Mouse (Mus musculus): Measurements from ENCODE around the gene Dzank1. TPM values are rescaled to one million over a fixed set of nuclear protein-coding genes. Genes with fewer than 3 reads are reported as not detected.

The Dzank1 gene
- polyA plus RNA-seq, 2 experiments = 1.6 to 1.7 TPM

DNA sequence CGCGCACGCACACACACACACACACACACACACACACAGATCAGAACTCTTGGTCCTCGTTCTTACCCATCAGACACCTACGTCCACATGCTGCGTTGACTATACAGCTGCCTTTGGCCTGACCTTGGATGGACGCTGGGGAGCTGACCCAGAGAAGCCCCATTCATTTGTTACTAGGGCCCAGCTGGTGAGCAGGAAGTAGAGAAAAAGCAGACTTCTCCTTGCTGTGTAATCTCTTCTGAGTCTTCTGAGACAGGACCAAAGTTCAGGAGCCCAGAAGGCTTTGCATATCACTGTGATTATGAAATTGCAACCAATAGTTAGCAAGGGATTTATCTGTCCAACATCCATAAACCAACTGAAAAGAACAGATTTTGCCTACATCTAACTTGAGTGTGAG, 98.0 kb downstream of the Dzank1 start:
- Histone ChIP-seq H3K9me3 (ENCODE audit: control insufficient read depth, low read length) (no peaks in the 10 kb centered on the region), H3K4me2 (replicated peaks; ENCODE audit: low read depth, low read length, severe bottlenecking) (no peak overlapping the region), H3K9ac (ENCODE audit: low read depth, low read length, severe bottlenecking) (no peak overlapping the region), H3K4me3 (replicated peaks; ENCODE audit: low read length) (no peak overlapping the region), H3K27me3 (ENCODE audit: control insufficient read depth, insufficient read depth, low read length) (no peaks in the 10 kb centered on the region), H3K4me1 (ENCODE audit: control insufficient read depth, insufficient read depth, low read length) (no peaks in the 10 kb centered on the region), H3K36me3 (ENCODE audit: control insufficient read depth, insufficient read depth, low read length) (no peaks in the 10 kb centered on the region), H3K27ac (replicated peaks; ENCODE audit: low read depth, low read length) (no peak overlapping the region)
- WGBS = 81% methylated on average over 7 of the region's 7 CpGs
- TF ChIP-seq POLR2A (IDR thresholded peaks at IDR 0.05; ENCODE audit: borderline replicate concordance, extremely low read depth, insufficient read depth, insufficient read length) = no peak
- ATAC-seq (ENCODE audit: low FRiP score, low read depth) (no peak), DNase-seq (ENCODE audit: low spot score) (no peak)

DNA sequence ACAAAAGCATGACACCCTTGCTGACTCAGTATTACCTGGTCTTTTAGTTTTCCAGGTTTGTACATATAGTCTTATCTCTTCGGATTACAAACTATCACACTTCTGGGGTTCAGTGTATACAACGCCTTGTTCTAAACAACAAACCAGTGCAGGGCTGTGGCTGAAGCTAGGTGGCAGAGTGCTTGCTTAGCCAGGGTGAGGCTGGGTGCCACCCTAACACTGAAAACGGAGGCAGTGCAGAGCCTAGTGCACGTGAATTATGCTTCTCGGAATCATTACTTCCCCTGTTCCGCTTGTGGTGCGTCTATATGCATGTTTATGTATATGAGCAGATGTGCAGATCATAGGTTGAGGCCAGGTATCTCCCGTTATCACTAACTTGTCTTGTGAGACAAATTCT, 98.6 kb downstream of the Dzank1 start:
- Histone ChIP-seq H3K4me3 (replicated peaks; ENCODE audit: low read length) (no peak overlapping the region), H3K27ac (replicated peaks; ENCODE audit: low read depth, low read length) (no peak overlapping the region), H3K36me3 (ENCODE audit: control insufficient read depth, insufficient read depth, low read length) (no peaks in the 10 kb centered on the region), H3K4me1 (ENCODE audit: control insufficient read depth, insufficient read depth, low read length) (no peaks in the 10 kb centered on the region), H3K9ac (ENCODE audit: low read depth, low read length, severe bottlenecking) (no peak overlapping the region), H3K4me2 (replicated peaks; ENCODE audit: low read depth, low read length, severe bottlenecking) (no peak overlapping the region), H3K27me3 (ENCODE audit: control insufficient read depth, insufficient read depth, low read length) (no peaks in the 10 kb centered on the region), H3K9me3 (ENCODE audit: control insufficient read depth, low read length) (no peaks in the 10 kb centered on the region)
- ATAC-seq (ENCODE audit: low FRiP score, low read depth) (no peak), DNase-seq (ENCODE audit: low spot score) (no peak)
- TF ChIP-seq POLR2A (IDR thresholded peaks at IDR 0.05; ENCODE audit: borderline replicate concordance, extremely low read depth, insufficient read depth, insufficient read length) = no peak
- 82% methylated on average over 8 of the region's 8 CpGs for WGBS

DNA sequence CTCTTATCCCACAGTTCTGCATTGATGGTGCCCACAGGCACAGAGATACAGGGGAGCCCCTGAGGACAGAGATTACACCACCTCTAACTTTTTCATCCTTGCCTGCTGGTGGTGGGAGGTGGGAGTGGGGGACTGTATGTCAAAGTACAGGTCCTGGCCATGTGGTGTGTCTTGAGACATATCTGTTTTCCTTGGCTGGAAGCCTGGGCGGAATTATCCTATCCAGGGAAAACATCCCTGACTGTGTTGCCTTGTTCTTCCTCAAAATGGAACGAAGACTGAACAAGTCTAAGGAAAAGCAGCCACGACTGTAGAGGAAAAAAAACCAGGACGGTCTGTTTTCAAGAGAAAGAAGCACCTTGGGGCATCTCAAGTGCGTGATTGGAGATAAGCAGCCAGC, 99.4 kb downstream of the Dzank1 start:
- 76% methylated on average over 5 of the region's 5 CpGs for WGBS
- no peak for ATAC-seq (ENCODE audit: low FRiP score, low read depth)

DNA sequence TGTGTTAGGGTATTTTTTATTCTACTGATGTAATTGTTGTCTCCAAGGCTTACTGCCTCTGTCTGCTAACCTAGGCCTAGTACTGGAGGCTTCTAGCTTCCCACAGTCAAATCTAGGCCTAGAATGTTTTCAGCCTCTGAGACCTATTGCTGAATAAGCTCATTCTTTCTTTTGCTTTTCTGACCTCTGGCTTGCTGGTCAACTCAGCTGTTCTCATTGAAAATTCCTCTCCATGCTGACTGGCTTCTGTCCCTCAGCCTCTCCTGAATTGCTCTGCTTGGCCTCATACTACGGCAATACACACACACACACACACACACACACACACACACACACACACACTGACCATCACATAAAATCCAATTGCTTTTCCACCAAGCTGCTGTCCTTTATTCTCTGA, 101.5 kb downstream of the Dzank1 start:
- Histone ChIP-seq H3K4me3 (replicated peaks; ENCODE audit: low read length) (no peak overlapping the region), H3K27me3 (ENCODE audit: control insufficient read depth, insufficient read depth, low read length) (no peaks in the 10 kb centered on the region), H3K9me3 (ENCODE audit: control insufficient read depth, low read length) (no peaks in the 10 kb centered on the region), H3K36me3 (ENCODE audit: control insufficient read depth, insufficient read depth, low read length) (no peaks in the 10 kb centered on the region), H3K9ac (ENCODE audit: low read depth, low read length, severe bottlenecking) (no peak overlapping the region), H3K4me1 (ENCODE audit: control insufficient read depth, insufficient read depth, low read length) (no peaks in the 10 kb centered on the region), H3K4me2 (replicated peaks; ENCODE audit: low read depth, low read length, severe bottlenecking) (no peak overlapping the region), H3K27ac (replicated peaks; ENCODE audit: low read depth, low read length) (no peak overlapping the region)
- WGBS = 42% methylated on average over 1 of the region's 1 CpGs
- TF ChIP-seq POLR2A (IDR thresholded peaks at IDR 0.05; ENCODE audit: borderline replicate concordance, extremely low read depth, insufficient read depth, insufficient read length) = no peak
- ATAC-seq (ENCODE audit: low FRiP score, low read depth) (no peak), DNase-seq (ENCODE audit: low spot score) (no peak)

More for the DNA sequence above, 99.4 kb downstream of the Dzank1 start:
- no peaks in the 10 kb centered on the region for H3K9me3 ChIP-seq (ENCODE audit: control insufficient read depth, low read length)
- DNase-seq (ENCODE audit: low spot score) = no peak
- no peak overlapping the region for H3K9ac ChIP-seq (ENCODE audit: low read depth, low read length, severe bottlenecking)
- H3K4me2 ChIP-seq (replicated peaks; ENCODE audit: low read depth, low read length, severe bottlenecking) = no peak overlapping the region
- H3K4me1 ChIP-seq (ENCODE audit: control insufficient read depth, insufficient read depth, low read length) = no peaks in the 10 kb centered on the region
- no peak overlapping the region for H3K4me3 ChIP-seq (replicated peaks; ENCODE audit: low read length)
- H3K27ac ChIP-seq (replicated peaks; ENCODE audit: low read depth, low read length) = no peak overlapping the region
- TF ChIP-seq POLR2A (IDR thresholded peaks at IDR 0.05; ENCODE audit: borderline replicate concordance, extremely low read depth, insufficient read depth, insufficient read length) = no peak
- H3K27me3 ChIP-seq (ENCODE audit: control insufficient read depth, insufficient read depth, low read length) = no peaks in the 10 kb centered on the region
- no peaks in the 10 kb centered on the region for H3K36me3 ChIP-seq (ENCODE audit: control insufficient read depth, insufficient read depth, low read length)

DNA sequence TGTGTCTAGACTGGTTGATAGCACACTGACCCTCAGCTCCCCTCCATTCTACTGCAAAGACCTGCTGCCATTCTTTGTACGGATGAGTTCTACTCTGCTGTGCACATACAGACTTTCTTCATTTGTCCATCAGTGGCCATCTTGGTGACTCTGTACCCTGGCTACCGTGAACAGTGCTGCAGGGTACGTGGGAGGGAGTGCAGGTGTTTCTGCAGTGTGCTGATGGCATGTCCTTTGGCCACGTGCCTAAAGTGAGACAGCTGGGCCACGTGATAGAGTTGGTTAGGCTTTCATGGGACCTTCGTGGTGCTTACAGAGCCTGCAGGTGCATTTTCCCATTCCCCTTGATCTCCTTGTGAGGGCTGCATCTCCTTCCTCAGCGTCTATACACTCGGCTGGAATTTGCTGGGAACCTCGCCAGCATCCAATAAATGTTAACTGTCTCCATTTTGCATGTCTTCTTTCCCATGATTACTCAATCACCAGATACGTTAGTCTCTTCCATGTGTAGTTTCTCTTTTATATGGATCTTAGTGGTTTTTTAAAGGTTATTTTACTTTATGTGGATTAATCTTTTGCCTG, 105.0 kb downstream of the Dzank1 start:
- H3K4me2 ChIP-seq (replicated peaks; ENCODE audit: low read depth, low read length, severe bottlenecking) = no peak overlapping the region
- DNase-seq (ENCODE audit: low spot score) (peak; percentile 52), ATAC-seq (ENCODE audit: low FRiP score, low read depth) (no peak)
- no peak overlapping the region for H3K27ac ChIP-seq (replicated peaks; ENCODE audit: low read depth, low read length)
- H3K36me3 ChIP-seq (ENCODE audit: control insufficient read depth, insufficient read depth, low read length) = no peaks in the 10 kb centered on the region
- peaks cover 4% of the 10 kb centered on the region; the same call in 1 of the 2 replicates for H3K4me1 ChIP-seq (ENCODE audit: control insufficient read depth, insufficient read depth, low read length)
- H3K9ac ChIP-seq (ENCODE audit: low read depth, low read length, severe bottlenecking) = no peak overlapping the region
- H3K27me3 ChIP-seq (ENCODE audit: control insufficient read depth, insufficient read depth, low read length) = no peaks in the 10 kb centered on the region
- no peak for TF ChIP-seq POLR2A (IDR thresholded peaks at IDR 0.05; ENCODE audit: borderline replicate concordance, extremely low read depth, insufficient read depth, insufficient read length)
- no peaks in the 10 kb centered on the region for H3K9me3 ChIP-seq (ENCODE audit: control insufficient read depth, low read length)
- 58% methylated on average over 10 of the region's 10 CpGs for WGBS
- H3K4me3 ChIP-seq (replicated peaks; ENCODE audit: low read length) = no peak overlapping the region

Other genes starting within 250 kb of the Dzank1 start
- 2.7 and 2.9 TPM in 2 replicates for gene Ovol2, start 195.3 kb downstream of the Dzank1 start, polyA plus RNA-seq (2012; rRNA removed)
- 1.4 and 1.8 TPM in 2 replicates for gene Ovol2, start 195.3 kb downstream of the Dzank1 start, polyA plus RNA-seq (2014; fragmentation: Nextera tagmentation; extraction: Ambion mirVana)
- 38.8 and 41.5 TPM in 2 replicates for gene Kat14, start 158.4 kb downstream of the Dzank1 start, polyA plus RNA-seq (2012; rRNA removed)
- gene Kat14, start 158.4 kb downstream of the Dzank1 start, polyA plus RNA-seq (2014; fragmentation: Nextera tagmentation; extraction: Ambion mirVana) = 40.9 and 41.9 TPM in 2 replicates
- not detected in 2 replicates for gene Pet117, start 158.4 kb downstream of the Dzank1 start, polyA plus RNA-seq (2012; rRNA removed)
- gene Pet117, start 158.4 kb downstream of the Dzank1 start, polyA plus RNA-seq (2014; fragmentation: Nextera tagmentation; extraction: Ambion mirVana) = 0.43 TPM in 1 of 2 replicates, not detected in the other
- 19.4 and 20.5 TPM in 2 replicates for gene Polr3f, start 304 bp upstream of the Dzank1 start, polyA plus RNA-seq (2012; rRNA removed)
- gene Polr3f, start 304 bp upstream of the Dzank1 start, polyA plus RNA-seq (2014; fragmentation: Nextera tagmentation; extraction: Ambion mirVana) = 24.9 and 26.6 TPM in 2 replicates
- 32.1 and 37.4 TPM in 2 replicates for gene Rbbp9, start 23.5 kb upstream of the Dzank1 start, polyA plus RNA-seq (2012; rRNA removed)
- gene Rbbp9, start 23.5 kb upstream of the Dzank1 start, polyA plus RNA-seq (2014; fragmentation: Nextera tagmentation; extraction: Ambion mirVana) = 67.6 and 68.4 TPM in 2 replicates
- gene Sec23b, start 28.8 kb upstream of the Dzank1 start, polyA plus RNA-seq (2012; rRNA removed) = 72.8 and 80.1 TPM in 2 replicates
- gene Sec23b, start 28.8 kb upstream of the Dzank1 start, polyA plus RNA-seq (2014; fragmentation: Nextera tagmentation; extraction: Ambion mirVana) = 76.2 and 77.5 TPM in 2 replicates
- gene Smim26, start 66.6 kb upstream of the Dzank1 start, polyA plus RNA-seq (2012; rRNA removed) = 18.0 and 35.7 TPM in 2 replicates
- gene Smim26, start 66.6 kb upstream of the Dzank1 start, polyA plus RNA-seq (2014; fragmentation: Nextera tagmentation; extraction: Ambion mirVana) = 41.8 and 44.4 TPM in 2 replicates
- gene Dtd1, start 72.5 kb upstream of the Dzank1 start, polyA plus RNA-seq (2012; rRNA removed) = 17.2 and 19.1 TPM in 2 replicates
- 39.8 and 42.1 TPM in 2 replicates for gene Dtd1, start 72.5 kb upstream of the Dzank1 start, polyA plus RNA-seq (2014; fragmentation: Nextera tagmentation; extraction: Ambion mirVana)

All from limb, embryonic 14.5 days (tissue).